Mouse (Mus musculus): ENCODE data around the gene Gm9887.

The Gm9887 gene

GRCm38 (mm10) chr12:69360997-69361899, 11.0 kb downstream of the Gm9887 start:
- DNase-seq (ENCODE audit: low spot score in 2 of 2), result peak; percentile 99

- peak; percentile 63 to 75 for DNase-seq (ENCODE audit: low spot score in 2 of 2)
These were observed 11.6 kb downstream of the Gm9887 start for GRCm38 (mm10) chr12:69360655-69360996.

GRCm38 (mm10) chr12:69357300-69357646, 15.0 kb downstream of the Gm9887 start:
- no peak for DNase-seq (ENCODE audit: low spot score in 2 of 2)

- DNase-seq (ENCODE audit: low spot score in 2 of 2), result peak; percentile 85 to 89
These were observed 15.5 kb downstream of the Gm9887 start, which contains the start of gene Nemf for GRCm38 (mm10) chr12:69356546-69357299. TSS of gene Nemf (minus strand) at chr12:69357165.

- DNase-seq (ENCODE audit: low spot score in 2 of 2), result no peak
These were observed 20.6 kb downstream of the Gm9887 start for GRCm38 (mm10) chr12:69351685-69352084.

GRCm38 (mm10) chr12:69349928-69350327, 22.3 kb downstream of the Gm9887 start:
- DNase-seq (ENCODE audit: low spot score in 2 of 2), result no peak

- peak in 1 of 2 experiments; percentile 22 for DNase-seq (ENCODE audit: low spot score in 2 of 2)
These were observed 38.7 kb downstream of the Gm9887 start for GRCm38 (mm10) chr12:69333547-69333946.

GRCm38 (mm10) chr12:69332147-69332546, 40.1 kb downstream of the Gm9887 start:
- no peak for DNase-seq (ENCODE audit: low spot score in 2 of 2)

GRCm38 (mm10) chr12:69331187-69331586, 41.1 kb downstream of the Gm9887 start:
- DNase-seq (ENCODE audit: low spot score in 2 of 2), result peak in 1 of 2 experiments; percentile 11

Measured in spleen, postnatal 36 days (tissue).